Mouse (Mus musculus) lung, adult 2 months (tissue): Measurements from ENCODE around the gene Ankrd27.

ENCODE experiments used
- CTCF ChIP-seq: fragments of 200-500 bp; IDR thresholded peaks from 2 replicates; pipeline ENCODE4 v1.5.1; 2011; ENCODE audit warnings: mild to moderate bottlenecking, low read length, control low read depth; ENCODE audit not compliant: insufficient read depth
- POLR2A ChIP-seq: fragments of 200-500 bp; IDR thresholded peaks from 2 replicates; pipeline ENCODE4 v1.6.1; 2011; ENCODE audit warnings: low read depth, mild to moderate bottlenecking, control low read depth, low read length, borderline replicate concordance; ENCODE audit errors: extremely low read depth

DNA sequence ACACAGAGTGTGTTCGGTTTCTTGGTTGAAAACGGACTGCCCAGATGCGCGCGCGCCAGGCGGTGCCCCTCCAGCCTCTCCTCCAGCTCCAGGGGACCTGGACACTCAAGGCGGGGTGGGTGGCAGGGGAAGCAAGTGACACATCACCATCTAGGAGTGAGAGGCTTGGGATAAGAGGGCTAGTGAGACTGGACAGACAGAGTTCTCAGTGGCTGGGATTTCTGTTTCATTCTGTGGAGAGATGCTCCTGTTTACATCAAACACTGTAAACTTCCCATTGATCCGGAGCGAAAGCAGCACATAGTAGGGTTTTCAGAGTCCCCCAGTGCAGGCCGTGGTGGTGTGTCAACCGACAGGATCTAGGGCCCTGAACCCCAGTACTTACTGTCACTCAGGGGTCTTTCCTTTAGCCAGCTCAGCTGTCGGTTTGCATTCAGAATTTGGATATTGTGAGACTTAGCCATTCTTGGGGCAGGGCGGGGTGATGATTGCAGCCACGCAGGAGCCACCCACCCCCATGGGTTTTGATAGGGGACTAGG lies 932 bp downstream of the Ankrd27 start:
- TF ChIP-seq CTCF (no peak), POLR2A (no peak)
